Mouse (Mus musculus): ENCODE measurements around the gene Gm12184. TPM values are rescaled to one million over a fixed set of nuclear protein-coding genes. Genes with fewer than 3 reads are reported as not detected.
"Not testable (repeated sequence)": the region's sequence is repeated elsewhere in the genome, so short reads cannot be mapped to it uniquely, and the experiment has no call there.

The Gm12184 gene
- 1.4 and 2.1 TPM in 2 replicates for polyA plus RNA-seq (2015; fragmentation: Nextera tagmentation; extraction: Ambion mirVana)

GRCm38 (mm10) chr11:48825979-48826751 lies at the start of gene Gm12184, which contains the start of gene Trim7:
Gm12184 (minus strand) TSS chr11:48826655.
Trim7 (plus strand) TSS chr11:48826140.
- Histone ChIP-seq H3K4me3 (replicated peaks) (peak within 1 kb of the TSS; percentile 60), H3K9ac (peak within 1 kb of the TSS; percentile 35; the same call in 1 of the 2 replicates), H3K4me1 (replicated peaks) (peaks cover 35% of the 10 kb centered on the region), H3K4me2 (peak within 1 kb of the TSS; percentile 83), H3K27me3 (peaks cover 43% of the 10 kb centered on the region)
- H3K27ac ChIP-seq (replicated peaks); H3K36me3 ChIP-seq (replicated peaks); H3K9me3 ChIP-seq (replicated peaks): not testable (repeated sequence)
- peak; percentile 73 for ATAC-seq (ENCODE audit: insufficient read depth)
- under 1% methylated on average over 35 of the region's 92 CpGs for WGBS (ENCODE audit: insufficient replicate concordance)

DNA sequence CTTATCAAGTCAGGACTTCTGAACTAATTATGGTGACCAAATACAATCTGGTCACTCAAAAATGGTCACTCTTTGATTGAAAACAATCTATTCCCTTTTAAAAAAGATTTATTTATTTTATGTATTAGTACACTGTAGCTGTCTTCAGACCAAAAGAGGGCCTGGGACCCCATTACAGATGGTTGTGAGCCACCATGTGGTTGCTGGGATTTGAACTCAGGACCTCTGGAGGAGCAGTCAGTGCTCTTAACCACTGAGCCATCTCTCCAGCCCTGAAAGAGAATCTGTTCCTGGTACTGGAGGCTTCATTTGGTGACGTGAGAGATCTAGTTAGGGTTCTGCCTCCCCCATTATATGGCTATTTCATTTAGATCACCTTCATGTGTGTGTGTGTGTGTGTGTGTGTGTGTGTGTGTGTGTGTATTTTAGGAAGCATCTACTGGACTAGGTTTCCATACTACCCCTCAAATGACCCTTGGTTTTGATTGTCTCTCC lies 48.9 kb upstream of the Gm12184 start:
- 69% methylated on average over 1 of the region's 1 CpGs for WGBS (ENCODE audit: insufficient replicate concordance)
- H3K36me3 ChIP-seq (replicated peaks); H3K4me2 ChIP-seq; ATAC-seq (ENCODE audit: insufficient read depth); H3K27ac ChIP-seq (replicated peaks); H3K4me3 ChIP-seq (replicated peaks); H3K27me3 ChIP-seq; H3K9me3 ChIP-seq (replicated peaks); H3K9ac ChIP-seq: not testable (repeated sequence)
- H3K4me1 ChIP-seq (replicated peaks) = peaks cover 40% of the 10 kb centered on the region

- H3K36me3 ChIP-seq (replicated peaks) = no peaks in the 10 kb centered on the region
- H3K9me3 ChIP-seq (replicated peaks) = no peaks in the 10 kb centered on the region
- peaks cover 48% of the 10 kb centered on the region for H3K4me1 ChIP-seq (replicated peaks)
- no peaks in the 10 kb centered on the region for H3K27me3 ChIP-seq
- peak overlapping the region; percentile 89 for H3K4me2 ChIP-seq
- peak overlapping the region; percentile 90 for H3K27ac ChIP-seq (replicated peaks)
- 0% methylated on average over 4 of the region's 4 CpGs for WGBS (ENCODE audit: insufficient replicate concordance)
- H3K4me3 ChIP-seq (replicated peaks) = no peak overlapping the region
- H3K9ac ChIP-seq = no peak overlapping the region
- no peak for ATAC-seq (ENCODE audit: insufficient read depth)
Measured at GRCm38 (mm10) chr11:48874465-48874864, 48.0 kb upstream of the Gm12184 start.

GRCm38 (mm10) chr11:48873591-48874290 lies 47.3 kb upstream of the Gm12184 start:
- no peaks in the 10 kb centered on the region for H3K27me3 ChIP-seq
- no peaks in the 10 kb centered on the region for H3K9me3 ChIP-seq (replicated peaks)
- 12% methylated on average over 10 of the region's 10 CpGs for WGBS (ENCODE audit: insufficient replicate concordance)
- peak overlapping the region; percentile 89 for H3K4me2 ChIP-seq
- peak overlapping the region; percentile 26 for H3K4me3 ChIP-seq (replicated peaks)
- peak; percentile 72 for ATAC-seq (ENCODE audit: insufficient read depth)
- H3K9ac ChIP-seq = no peak overlapping the region
- H3K4me1 ChIP-seq (replicated peaks) = peaks cover 55% of the 10 kb centered on the region
- no peaks in the 10 kb centered on the region for H3K36me3 ChIP-seq (replicated peaks)
- peak overlapping the region; percentile 90 for H3K27ac ChIP-seq (replicated peaks)

DNA sequence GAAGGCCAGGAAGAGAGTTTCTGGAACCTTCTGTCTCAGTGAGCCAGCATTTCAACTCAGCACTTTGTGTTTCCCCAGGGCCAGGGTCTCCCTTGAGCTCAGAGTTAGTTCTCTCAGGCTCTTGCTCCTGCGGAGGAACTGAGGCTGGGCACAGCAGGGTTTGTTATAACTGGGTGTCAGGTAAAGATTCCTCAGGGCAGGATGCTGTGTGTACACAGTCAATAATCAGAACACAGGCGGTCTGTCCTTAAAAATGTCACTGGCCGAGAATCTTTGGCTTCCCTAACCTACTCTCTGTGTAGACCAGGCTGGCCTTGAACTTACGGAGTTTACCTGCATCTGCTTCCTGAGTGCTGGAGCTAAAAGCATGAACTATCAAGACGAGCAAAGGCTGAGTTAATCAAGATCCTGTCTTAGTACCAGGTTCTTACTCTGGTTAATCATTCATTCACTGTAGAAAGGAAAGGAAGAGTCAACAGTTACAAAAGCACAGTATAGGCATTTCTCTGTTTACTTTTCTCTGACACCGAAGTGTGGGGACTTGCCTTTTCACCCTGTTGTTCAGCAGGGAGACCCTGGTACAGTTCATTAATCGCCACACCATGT lies 46.3 kb upstream of the Gm12184 start:
- Histone ChIP-seq H3K27me3 (no peaks in the 10 kb centered on the region), H3K4me2 (peak overlapping the region; percentile 89), H3K36me3 (replicated peaks) (peaks cover 3% of the 10 kb centered on the region; the same call in 1 of the 2 replicates), H3K27ac (replicated peaks) (peak overlapping the region; percentile 90), H3K4me3 (replicated peaks) (peak overlapping the region; percentile 71), H3K4me1 (replicated peaks) (peaks cover 63% of the 10 kb centered on the region), H3K9me3 (replicated peaks) (no peaks in the 10 kb centered on the region), H3K9ac (peak overlapping the region; percentile 74)
- ATAC-seq (ENCODE audit: insufficient read depth) = peak; percentile 11
- WGBS (ENCODE audit: insufficient replicate concordance) = 42% methylated on average over 7 of the region's 7 CpGs

GRCm38 (mm10) chr11:48871817-48872541 lies 45.5 kb upstream of the Gm12184 start:
- peak overlapping the region; percentile 74 for H3K9ac ChIP-seq
- peak overlapping the region; percentile 90 for H3K27ac ChIP-seq (replicated peaks)
- under 1% methylated on average over 17 of the region's 17 CpGs for WGBS (ENCODE audit: insufficient replicate concordance)
- ATAC-seq (ENCODE audit: insufficient read depth) = peak; percentile 25; the same call in 1 of the 2 replicates
- H3K4me1 ChIP-seq (replicated peaks) = peaks cover 67% of the 10 kb centered on the region
- peak overlapping the region; percentile 71 for H3K4me3 ChIP-seq (replicated peaks)
- no peaks in the 10 kb centered on the region for H3K27me3 ChIP-seq
- peaks cover 8% of the 10 kb centered on the region for H3K36me3 ChIP-seq (replicated peaks)
- no peaks in the 10 kb centered on the region for H3K9me3 ChIP-seq (replicated peaks)
- H3K4me2 ChIP-seq = peak overlapping the region; percentile 89

- peak within 1 kb of the TSS; percentile 89 for H3K4me2 ChIP-seq
- peak within 1 kb of the TSS; percentile 90 for H3K27ac ChIP-seq (replicated peaks)
- H3K27me3 ChIP-seq = no peaks in the 10 kb centered on the region
- H3K4me3 ChIP-seq (replicated peaks) = peak within 1 kb of the TSS; percentile 71
- no peaks in the 10 kb centered on the region for H3K9me3 ChIP-seq (replicated peaks)
- 0% methylated on average over 19 of the region's 19 CpGs for WGBS (ENCODE audit: insufficient replicate concordance)
- H3K4me1 ChIP-seq (replicated peaks) = peaks cover 67% of the 10 kb centered on the region
- ATAC-seq (ENCODE audit: insufficient read depth) = peak; percentile 45
- peak within 1 kb of the TSS; percentile 74 for H3K9ac ChIP-seq
- peaks cover 15% of the 10 kb centered on the region for H3K36me3 ChIP-seq (replicated peaks)
Measured at GRCm38 (mm10) chr11:48871201-48871772, 44.8 kb upstream of the Gm12184 start, which contains the start of gene Irgm1. Irgm1 (minus strand) TSS chr11:48871683.

GRCm38 (mm10) chr11:48870781-48871180 lies 44.3 kb upstream of the Gm12184 start:
- Histone ChIP-seq H3K27ac (replicated peaks) (peak overlapping the region; percentile 90), H3K9me3 (replicated peaks) (no peaks in the 10 kb centered on the region), H3K27me3 (no peaks in the 10 kb centered on the region), H3K4me2 (peak overlapping the region; percentile 89), H3K36me3 (replicated peaks) (peaks cover 20% of the 10 kb centered on the region), H3K4me3 (replicated peaks) (peak overlapping the region; percentile 71), H3K4me1 (replicated peaks) (peaks cover 67% of the 10 kb centered on the region), H3K9ac (peak overlapping the region; percentile 74)
- peak; percentile 19; the same call in 1 of the 2 replicates for ATAC-seq (ENCODE audit: insufficient read depth)
- 4% methylated on average over 7 of the region's 7 CpGs for WGBS (ENCODE audit: insufficient replicate concordance)

DNA sequence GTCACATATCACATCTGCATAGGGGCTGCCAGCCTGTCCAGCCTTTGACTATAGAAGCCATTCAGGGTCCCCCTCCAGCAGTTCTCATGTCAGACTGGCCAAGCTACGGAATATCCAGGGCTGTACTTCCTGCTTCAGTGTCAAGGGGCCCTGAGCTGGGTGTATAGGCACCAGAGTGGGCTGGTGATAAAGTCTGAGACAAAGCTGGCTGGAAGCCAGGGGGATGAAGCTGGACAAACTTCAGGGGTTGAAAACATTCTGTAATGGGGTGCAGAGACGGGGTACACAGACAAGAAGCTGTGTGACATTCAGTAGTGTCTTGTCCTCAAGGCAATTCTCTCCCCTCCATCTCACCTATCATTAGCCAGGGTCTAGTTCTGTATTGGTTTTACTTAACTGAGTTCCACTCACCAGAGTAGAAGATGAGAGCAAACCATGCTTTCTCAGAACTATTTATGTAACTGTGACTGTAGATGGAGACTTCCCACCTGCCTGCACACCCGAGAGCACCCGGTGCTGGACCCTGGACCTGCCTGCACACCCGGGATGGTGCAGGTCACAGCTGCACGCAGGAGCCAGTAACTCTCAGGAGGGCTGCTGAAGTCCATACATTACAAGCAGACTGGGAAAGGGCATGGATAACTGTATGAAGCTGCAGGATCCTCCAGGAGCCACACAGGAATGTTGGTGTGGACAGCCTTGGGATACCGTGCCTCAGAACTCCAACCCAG lies 43.1 kb upstream of the Gm12184 start:
- Histone ChIP-seq H3K4me1 (replicated peaks) (peaks cover 63% of the 10 kb centered on the region), H3K27ac (replicated peaks) (peak overlapping the region; percentile 90), H3K9me3 (replicated peaks) (no peaks in the 10 kb centered on the region), H3K27me3 (no peaks in the 10 kb centered on the region), H3K4me3 (replicated peaks) (peak overlapping the region; percentile 71), H3K4me2 (peak overlapping the region; percentile 89), H3K36me3 (replicated peaks) (peaks cover 30% of the 10 kb centered on the region), H3K9ac (peak overlapping the region; percentile 74)
- no peak for ATAC-seq (ENCODE audit: insufficient read depth)
- WGBS (ENCODE audit: insufficient replicate concordance) = 25% methylated on average over 7 of the region's 7 CpGs

Measured in liver, embryonic 15.5 days (tissue).